Mouse (Mus musculus) frontal cortex, adult 2 months (tissue): ENCODE data around the gene Exoc6b. TPM values are rescaled to one million over a fixed set of nuclear protein-coding genes. Genes with fewer than 3 reads are reported as not detected.

Experiments used
- DNase-seq, 2 experiments: peaks; one replicate each; pipeline ENCODE4 v3.0.0; 2022; ENCODE audit warnings: low spot score in 1 of 2; ENCODE audit errors: extremely low spot score in 1 of 2
- polyA plus RNA-seq: library from polyadenylated mRNA; depleted of rRNA; stranded (reverse); fragments of >200 nt; gene quantifications from 2 replicates; pipeline ENCODE4 v1.2.3, GENCODE M21; 2012

The Exoc6b gene
- polyA plus RNA-seq, 1 experiment = 31.2 TPM

- DNase-seq = no peak
Observed at GRCm38 (mm10) chr6:84745570-84745969, 323.7 kb downstream of the Exoc6b start.

- DNase-seq = no peak
Observed at GRCm38 (mm10) chr6:84742227-84742626, 327.1 kb downstream of the Exoc6b start.

GRCm38 (mm10) chr6:84736942-84737341, 332.4 kb downstream of the Exoc6b start:
- DNase-seq = peak in 1 of 2 experiments; percentile 62

GRCm38 (mm10) chr6:84726876-84727275, 342.4 kb downstream of the Exoc6b start:
- DNase-seq = peak in 1 of 2 experiments; percentile 19

- DNase-seq = no peak
Observed at GRCm38 (mm10) chr6:84713171-84713570, 356.1 kb downstream of the Exoc6b start.

GRCm38 (mm10) chr6:84710831-84711230, 358.5 kb downstream of the Exoc6b start:
- DNase-seq = no peak

- no peak for DNase-seq
Observed at GRCm38 (mm10) chr6:84708631-84709030, 360.7 kb downstream of the Exoc6b start.

GRCm38 (mm10) chr6:84699579-84699978, 369.7 kb downstream of the Exoc6b start:
- no peak for DNase-seq

- no peak for DNase-seq
Observed at GRCm38 (mm10) chr6:84698288-84698673, 371.0 kb downstream of the Exoc6b start.

GRCm38 (mm10) chr6:84697474-84698287, 371.6 kb downstream of the Exoc6b start:
- no peak for DNase-seq

GRCm38 (mm10) chr6:84693844-84694243, 375.5 kb downstream of the Exoc6b start:
- DNase-seq = no peak

- no peak for DNase-seq
Observed at GRCm38 (mm10) chr6:84693204-84693603, 376.1 kb downstream of the Exoc6b start.

- no peak for DNase-seq
Observed at GRCm38 (mm10) chr6:84691907-84692306, 377.4 kb downstream of the Exoc6b start.

- DNase-seq = no peak
Observed at GRCm38 (mm10) chr6:84677770-84678169, 391.5 kb downstream of the Exoc6b start.

GRCm38 (mm10) chr6:84674936-84675335, 394.4 kb downstream of the Exoc6b start:
- DNase-seq = no peak

GRCm38 (mm10) chr6:84674136-84674535, 395.2 kb downstream of the Exoc6b start:
- no peak for DNase-seq

- DNase-seq = peak in 1 of 2 experiments; percentile 38
Observed at GRCm38 (mm10) chr6:84661451-84662112, 407.7 kb downstream of the Exoc6b start.

- DNase-seq = peak in 1 of 2 experiments; percentile 23
Observed at GRCm38 (mm10) chr6:84660982-84661381, 408.3 kb downstream of the Exoc6b start.

- DNase-seq = no peak
Observed at GRCm38 (mm10) chr6:84657091-84657490, 412.2 kb downstream of the Exoc6b start.

GRCm38 (mm10) chr6:84656680-84657079, 412.6 kb downstream of the Exoc6b start:
- DNase-seq = no peak

- DNase-seq = no peak
Observed at GRCm38 (mm10) chr6:84651902-84652301, 417.4 kb downstream of the Exoc6b start.

- DNase-seq = no peak
Observed at GRCm38 (mm10) chr6:84647197-84647596, 422.1 kb downstream of the Exoc6b start.
